Mouse (Mus musculus): ENCODE results near the gene Dctpp1. TPM values are rescaled to one million over a fixed set of nuclear protein-coding genes. Genes with fewer than 3 reads are reported as not detected.

The Dctpp1 gene
- polyA plus RNA-seq, 1 experiment from 2014 or later = 252 TPM

DNA sequence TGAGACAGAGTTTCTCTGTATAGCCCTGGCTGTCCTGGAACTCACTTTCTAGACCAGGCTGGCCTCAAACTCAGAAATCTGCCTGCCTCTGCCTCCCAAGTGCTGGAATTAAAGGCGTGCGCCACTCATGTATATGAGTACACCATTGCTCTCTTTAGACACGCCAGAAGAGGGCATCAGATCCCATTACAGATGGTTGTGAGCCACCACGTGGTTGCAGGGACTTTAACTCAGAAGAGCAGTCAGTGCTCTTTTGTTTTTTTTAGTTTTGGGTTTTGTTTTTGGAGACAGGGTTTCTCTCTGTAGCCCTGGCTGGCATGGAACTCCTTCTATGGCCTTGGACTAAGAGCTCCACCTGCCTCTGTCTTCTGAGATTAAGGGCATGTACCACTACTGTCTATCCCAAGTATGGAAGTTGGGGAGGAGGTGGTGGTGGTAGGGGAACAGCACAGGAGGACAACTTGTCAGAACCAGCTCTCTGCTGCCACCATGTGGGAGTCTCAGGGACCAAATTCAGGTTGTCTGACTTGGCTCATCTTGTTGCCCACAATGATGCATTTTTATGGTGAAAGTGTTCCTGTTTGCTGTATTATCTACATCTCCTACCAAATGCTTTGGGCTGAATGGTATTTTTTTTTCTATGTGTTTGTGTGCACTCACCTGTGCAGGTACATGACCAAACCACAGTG, 31.8 kb downstream of the Dctpp1 start:
- H3K9ac ChIP-seq (ENCODE audit: low read depth, low read length) = no peak overlapping the region
- H3K4me1 ChIP-seq (ENCODE audit: control insufficient read depth, insufficient read depth, low read length) = peaks cover 13% of the 10 kb centered on the region
- ATAC-seq (ENCODE audit: low FRiP score, low TSS enrichment) = no peak
- no peak overlapping the region for H3K4me3 ChIP-seq (ENCODE audit: low read length)
- peaks cover 16% of the 10 kb centered on the region for H3K36me3 ChIP-seq (ENCODE audit: control insufficient read depth, insufficient read depth, low read length)
- no peak overlapping the region for H3K27ac ChIP-seq (ENCODE audit: low read depth, low read length)
- WGBS = 62% methylated on average over 4 of the region's 4 CpGs
- no peaks in the 10 kb centered on the region for H3K27me3 ChIP-seq (ENCODE audit: control insufficient read depth, insufficient read depth, low read length)
- no peaks in the 10 kb centered on the region for H3K9me3 ChIP-seq (ENCODE audit: control insufficient read depth, low read length)
- no peak overlapping the region for H3K4me2 ChIP-seq (replicated peaks; ENCODE audit: low read depth, low read length)

DNA sequence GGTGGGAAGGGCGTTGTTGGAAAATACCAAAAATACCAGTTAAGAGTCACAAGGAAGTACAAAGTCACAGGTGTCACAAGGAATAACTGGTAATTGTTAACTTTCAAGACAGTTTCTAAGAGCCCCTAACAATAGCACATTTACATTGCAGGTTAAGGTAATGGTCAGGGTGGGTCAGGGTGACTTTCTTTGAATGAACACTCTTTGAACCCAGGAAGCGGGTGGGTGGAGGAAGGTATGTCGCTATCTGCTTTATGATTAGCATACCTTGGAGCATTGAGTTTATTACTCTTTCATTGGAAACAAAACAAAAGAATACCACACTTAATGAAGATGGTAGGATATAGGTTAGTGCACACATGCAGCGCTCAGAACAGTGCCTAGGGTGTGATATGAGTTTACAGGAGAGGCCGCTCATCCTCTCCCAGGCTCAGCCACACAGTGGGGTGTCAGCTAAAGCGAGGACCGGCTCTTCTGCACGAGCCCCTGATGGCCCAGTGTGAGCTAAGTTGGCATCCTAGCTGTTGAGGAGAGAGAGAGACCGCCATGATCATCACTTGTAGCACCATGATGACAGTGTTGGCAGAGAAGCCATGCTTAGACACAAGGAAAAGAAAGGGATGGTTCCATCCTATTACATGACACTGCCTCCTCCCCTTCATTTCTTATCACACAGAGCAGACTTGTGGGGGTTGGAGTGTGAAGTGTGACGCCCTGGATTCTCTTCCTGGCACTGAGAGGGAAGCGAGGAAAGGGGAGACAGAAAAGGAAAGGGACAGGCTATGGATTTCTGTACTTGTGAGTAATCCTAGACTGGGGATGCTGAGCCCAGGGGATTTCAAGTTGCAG, 35.1 kb downstream of the Dctpp1 start:
- Histone ChIP-seq H3K4me2 (replicated peaks; ENCODE audit: low read depth, low read length) (no peak overlapping the region), H3K4me1 (ENCODE audit: control insufficient read depth, insufficient read depth, low read length) (0 out of 2 replicates have a peak, but pooled peaks cover 3% of the 10 kb centered on the region), H3K36me3 (ENCODE audit: control insufficient read depth, insufficient read depth, low read length) (peaks cover 14% of the 10 kb centered on the region), H3K27ac (ENCODE audit: low read depth, low read length) (no peak overlapping the region), H3K27me3 (ENCODE audit: control insufficient read depth, insufficient read depth, low read length) (no peaks in the 10 kb centered on the region), H3K9me3 (ENCODE audit: control insufficient read depth, low read length) (no peaks in the 10 kb centered on the region), H3K9ac (ENCODE audit: low read depth, low read length) (no peak overlapping the region), H3K4me3 (ENCODE audit: low read length) (no peak overlapping the region)
- WGBS = 84% methylated on average over 11 of the region's 11 CpGs
- ATAC-seq (ENCODE audit: low FRiP score, low TSS enrichment) = no peak

DNA sequence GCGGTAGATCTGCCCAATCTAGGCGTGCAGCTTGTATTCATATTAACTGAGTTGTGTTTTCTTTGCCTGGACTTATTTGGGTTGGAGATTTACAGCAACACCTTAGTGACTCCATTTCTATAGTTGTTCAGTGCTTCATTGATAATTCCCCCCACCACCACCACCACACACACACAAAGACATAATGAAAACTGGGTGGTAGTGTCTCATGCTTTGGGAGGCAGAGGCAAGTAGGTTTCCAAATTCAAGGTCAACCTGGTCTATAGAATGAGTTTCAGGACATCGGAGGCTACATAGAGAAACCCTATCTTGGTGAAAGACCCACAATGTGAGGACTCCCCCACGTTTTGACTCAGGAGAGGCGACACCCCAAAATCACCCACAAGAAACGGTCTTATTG, 35.9 kb downstream of the Dctpp1 start:
- Histone ChIP-seq H3K36me3 (ENCODE audit: control insufficient read depth, insufficient read depth, low read length) (peaks cover 7% of the 10 kb centered on the region; the same call in 1 of the 2 replicates), H3K4me1 (ENCODE audit: control insufficient read depth, insufficient read depth, low read length) (no peaks in the 10 kb centered on the region), H3K27me3 (ENCODE audit: control insufficient read depth, insufficient read depth, low read length) (no peaks in the 10 kb centered on the region), H3K4me3 (ENCODE audit: low read length) (no peak overlapping the region), H3K9me3 (ENCODE audit: control insufficient read depth, low read length) (no peaks in the 10 kb centered on the region), H3K4me2 (replicated peaks; ENCODE audit: low read depth, low read length) (no peak overlapping the region), H3K9ac (ENCODE audit: low read depth, low read length) (no peak overlapping the region), H3K27ac (ENCODE audit: low read depth, low read length) (no peak overlapping the region)
- no peak for ATAC-seq (ENCODE audit: low FRiP score, low TSS enrichment)
- WGBS = 84% methylated on average over 6 of the region's 6 CpGs

GRCm38 (mm10) chr7:127223515-127224478, 36.7 kb downstream of the Dctpp1 start:
- 84% methylated on average over 6 of the region's 6 CpGs for WGBS
- Histone ChIP-seq H3K36me3 (ENCODE audit: control insufficient read depth, insufficient read depth, low read length) (no peaks in the 10 kb centered on the region), H3K9ac (ENCODE audit: low read depth, low read length) (no peak overlapping the region), H3K4me2 (replicated peaks; ENCODE audit: low read depth, low read length) (no peak overlapping the region), H3K27ac (ENCODE audit: low read depth, low read length) (no peak overlapping the region), H3K4me1 (ENCODE audit: control insufficient read depth, insufficient read depth, low read length) (no peaks in the 10 kb centered on the region), H3K9me3 (ENCODE audit: control insufficient read depth, low read length) (no peaks in the 10 kb centered on the region), H3K27me3 (ENCODE audit: control insufficient read depth, insufficient read depth, low read length) (no peaks in the 10 kb centered on the region), H3K4me3 (ENCODE audit: low read length) (no peak overlapping the region)
- no peak for ATAC-seq (ENCODE audit: low FRiP score, low TSS enrichment)

GRCm38 (mm10) chr7:127223106-127223505, 37.4 kb downstream of the Dctpp1 start:
- 95% methylated on average over 3 of the region's 3 CpGs for WGBS

DNA sequence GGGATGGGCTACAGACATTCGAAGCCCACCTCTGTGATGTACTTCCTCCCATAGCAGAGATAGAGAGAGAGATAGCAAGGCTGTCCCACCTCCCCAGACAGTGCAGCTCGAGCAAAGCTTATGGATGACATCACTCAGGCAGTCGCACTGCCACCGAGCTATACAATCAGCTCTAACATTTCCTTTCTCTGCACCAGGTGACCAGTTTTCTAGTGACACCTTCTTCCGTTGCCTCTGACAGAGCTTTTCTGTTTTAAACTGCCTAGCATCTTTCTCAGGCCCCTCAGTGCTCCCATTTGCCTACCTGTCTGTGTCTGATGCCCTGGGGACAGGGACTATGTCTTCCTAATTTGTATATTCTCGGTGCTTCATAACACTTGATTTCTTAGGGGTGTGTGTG, 40.1 kb downstream of the Dctpp1 start:
- H3K4me2 ChIP-seq (replicated peaks; ENCODE audit: low read depth, low read length) = no peak overlapping the region
- ATAC-seq (ENCODE audit: low FRiP score, low TSS enrichment) = no peak

More at GRCm38 (mm10) chr7:127223106-127223505, 37.4 kb downstream of the Dctpp1 start:
- no peak overlapping the region for H3K27ac ChIP-seq (ENCODE audit: low read depth, low read length)
- H3K4me2 ChIP-seq (replicated peaks; ENCODE audit: low read depth, low read length) = no peak overlapping the region
- no peaks in the 10 kb centered on the region for H3K9me3 ChIP-seq (ENCODE audit: control insufficient read depth, low read length)
- ATAC-seq (ENCODE audit: low FRiP score, low TSS enrichment) = no peak
- no peak overlapping the region for H3K4me3 ChIP-seq (ENCODE audit: low read length)
- H3K9ac ChIP-seq (ENCODE audit: low read depth, low read length) = no peak overlapping the region
- H3K36me3 ChIP-seq (ENCODE audit: control insufficient read depth, insufficient read depth, low read length) = no peaks in the 10 kb centered on the region
- no peaks in the 10 kb centered on the region for H3K4me1 ChIP-seq (ENCODE audit: control insufficient read depth, insufficient read depth, low read length)
- no peaks in the 10 kb centered on the region for H3K27me3 ChIP-seq (ENCODE audit: control insufficient read depth, insufficient read depth, low read length)

DNA sequence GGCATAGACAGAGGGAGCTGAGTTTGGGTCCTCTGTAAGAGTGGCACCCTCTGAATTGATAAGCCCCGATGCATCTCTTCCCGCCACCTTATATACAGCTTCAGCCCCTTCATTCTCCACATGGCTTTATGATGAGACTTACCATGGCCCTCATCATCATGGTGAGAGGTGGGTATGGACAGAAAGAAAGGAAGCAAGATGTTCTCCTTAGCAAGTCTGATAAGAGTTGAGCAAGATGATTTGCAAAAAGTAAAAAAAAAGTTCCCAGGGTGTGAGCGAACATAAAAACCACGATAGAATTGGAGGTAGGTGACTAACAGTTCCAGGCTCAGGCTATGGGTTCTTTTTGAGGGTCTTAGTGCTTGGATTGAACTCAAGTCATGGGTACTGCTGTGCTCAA, 41.8 kb downstream of the Dctpp1 start:
- Histone ChIP-seq H3K27me3 (ENCODE audit: control insufficient read depth, insufficient read depth, low read length) (no peaks in the 10 kb centered on the region), H3K27ac (ENCODE audit: low read depth, low read length) (no peak overlapping the region), H3K36me3 (ENCODE audit: control insufficient read depth, insufficient read depth, low read length) (no peaks in the 10 kb centered on the region), H3K9ac (ENCODE audit: low read depth, low read length) (no peak overlapping the region), H3K4me1 (ENCODE audit: control insufficient read depth, insufficient read depth, low read length) (0 out of 2 replicates have a peak, but pooled peaks cover 4% of the 10 kb centered on the region), H3K4me2 (replicated peaks; ENCODE audit: low read depth, low read length) (no peak overlapping the region), H3K9me3 (ENCODE audit: control insufficient read depth, low read length) (no peaks in the 10 kb centered on the region), H3K4me3 (ENCODE audit: low read length) (no peak overlapping the region)
- no peak for ATAC-seq (ENCODE audit: low FRiP score, low TSS enrichment)
- 96% methylated on average over 4 of the region's 4 CpGs for WGBS

More for the DNA sequence above, 40.1 kb downstream of the Dctpp1 start:
- H3K9me3 ChIP-seq (ENCODE audit: control insufficient read depth, low read length) = no peaks in the 10 kb centered on the region
- H3K36me3 ChIP-seq (ENCODE audit: control insufficient read depth, insufficient read depth, low read length) = no peaks in the 10 kb centered on the region
- WGBS = 82% methylated on average over 6 of the region's 6 CpGs
- H3K4me3 ChIP-seq (ENCODE audit: low read length) = no peak overlapping the region
- H3K27ac ChIP-seq (ENCODE audit: low read depth, low read length) = no peak overlapping the region
- no peaks in the 10 kb centered on the region for H3K4me1 ChIP-seq (ENCODE audit: control insufficient read depth, insufficient read depth, low read length)
- no peak overlapping the region for H3K9ac ChIP-seq (ENCODE audit: low read depth, low read length)
- no peaks in the 10 kb centered on the region for H3K27me3 ChIP-seq (ENCODE audit: control insufficient read depth, insufficient read depth, low read length)

DNA sequence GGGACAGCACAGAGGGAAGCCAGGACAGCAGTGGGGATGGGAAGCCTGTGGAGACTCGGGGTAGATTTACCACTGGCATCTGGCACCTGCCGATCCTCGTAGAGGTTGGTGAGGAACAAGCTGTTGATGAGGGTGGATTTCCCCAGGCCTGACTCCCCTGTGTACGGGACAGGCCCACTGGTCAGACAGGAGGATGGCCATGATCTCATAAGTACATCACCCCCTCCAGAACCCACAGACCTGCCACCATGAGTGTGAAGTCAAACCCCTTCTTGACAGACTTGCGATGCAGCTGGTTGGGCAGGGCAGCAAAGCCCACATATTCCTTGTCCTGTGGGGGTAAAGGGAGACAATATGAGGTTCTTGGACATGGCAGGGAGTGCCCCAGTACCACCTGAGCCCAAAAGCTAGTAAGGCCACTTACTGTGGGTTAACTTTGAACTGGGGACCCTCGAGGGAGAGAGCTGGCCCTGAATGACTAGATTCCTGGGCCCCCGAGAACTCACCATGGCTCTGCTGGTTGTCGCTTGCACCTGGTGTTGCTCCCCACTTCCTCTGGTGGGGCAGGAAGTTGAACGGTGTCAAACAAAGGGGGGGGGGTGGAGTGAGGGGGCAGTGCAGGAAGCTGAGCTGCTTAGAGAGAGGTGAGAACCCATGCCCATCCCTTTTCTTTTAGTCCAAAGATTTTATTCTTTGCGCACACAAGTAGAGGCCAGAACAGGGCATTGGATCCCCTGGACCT, 42.4 kb downstream of the Dctpp1 start:
- H3K9me3 ChIP-seq (ENCODE audit: control insufficient read depth, low read length) = no peaks in the 10 kb centered on the region
- H3K36me3 ChIP-seq (ENCODE audit: control insufficient read depth, insufficient read depth, low read length) = no peaks in the 10 kb centered on the region
- no peak overlapping the region for H3K9ac ChIP-seq (ENCODE audit: low read depth, low read length)
- no peak overlapping the region for H3K4me3 ChIP-seq (ENCODE audit: low read length)
- H3K4me2 ChIP-seq (replicated peaks; ENCODE audit: low read depth, low read length) = no peak overlapping the region
- no peak overlapping the region for H3K27ac ChIP-seq (ENCODE audit: low read depth, low read length)
- ATAC-seq (ENCODE audit: low FRiP score, low TSS enrichment) = no peak
- 0 out of 2 replicates have a peak, but pooled peaks cover 4% of the 10 kb centered on the region for H3K4me1 ChIP-seq (ENCODE audit: control insufficient read depth, insufficient read depth, low read length)
- H3K27me3 ChIP-seq (ENCODE audit: control insufficient read depth, insufficient read depth, low read length) = no peaks in the 10 kb centered on the region
- 77% methylated on average over 10 of the region's 10 CpGs for WGBS
